Mouse (Mus musculus) frontal cortex, adult (tissue): ENCODE results near the gene Vps53.

Experiments
- ATAC-seq: cut with Nextera tagmentation; 2 replicates; pipeline ENCODE4 v1.9.2; 2017; ENCODE audit warnings: mild to moderate bottlenecking, moderate library complexity, mixed read lengths; ENCODE audit not compliant: low TSS enrichment

Vps53 gene

GRCm38 (mm10) chr11:76056487-76056886 lies 123.0 kb downstream of the Vps53 start:
- peak; percentile 41; the same call in 1 of the 2 replicates for ATAC-seq

- ATAC-seq: no peak
These were observed 127.0 kb downstream of the Vps53 start for GRCm38 (mm10) chr11:76052496-76052895.

DNA sequence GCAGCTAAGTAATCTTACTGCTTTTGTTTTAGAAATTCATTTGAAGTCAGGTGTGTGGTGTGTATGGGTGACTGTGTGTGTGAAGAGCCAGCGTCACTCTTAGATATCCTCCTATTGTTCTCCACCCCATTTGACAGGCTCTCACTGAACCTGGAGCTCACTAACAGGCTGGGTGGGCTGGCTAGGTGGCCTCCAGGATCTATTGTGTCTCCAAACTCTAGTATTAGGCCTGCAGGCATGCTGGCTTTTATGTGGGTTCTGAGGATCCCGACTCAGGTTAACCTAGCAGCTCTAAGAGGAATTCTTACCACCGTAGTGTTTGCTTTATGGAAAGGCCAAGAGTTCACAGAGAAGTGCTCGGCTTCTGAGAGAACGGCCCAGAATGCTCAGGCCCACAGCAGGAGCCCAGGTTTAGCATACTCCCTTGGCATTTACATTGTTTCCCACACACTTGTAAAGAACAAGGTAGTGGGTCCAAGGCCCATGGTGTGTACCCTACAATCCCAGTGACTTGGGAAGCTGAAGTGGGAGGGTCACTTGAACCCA lies 128.4 kb downstream of the Vps53 start:
- ATAC-seq: no peak

GRCm38 (mm10) chr11:76050509-76050908 lies 128.9 kb downstream of the Vps53 start:
- no peak for ATAC-seq

DNA sequence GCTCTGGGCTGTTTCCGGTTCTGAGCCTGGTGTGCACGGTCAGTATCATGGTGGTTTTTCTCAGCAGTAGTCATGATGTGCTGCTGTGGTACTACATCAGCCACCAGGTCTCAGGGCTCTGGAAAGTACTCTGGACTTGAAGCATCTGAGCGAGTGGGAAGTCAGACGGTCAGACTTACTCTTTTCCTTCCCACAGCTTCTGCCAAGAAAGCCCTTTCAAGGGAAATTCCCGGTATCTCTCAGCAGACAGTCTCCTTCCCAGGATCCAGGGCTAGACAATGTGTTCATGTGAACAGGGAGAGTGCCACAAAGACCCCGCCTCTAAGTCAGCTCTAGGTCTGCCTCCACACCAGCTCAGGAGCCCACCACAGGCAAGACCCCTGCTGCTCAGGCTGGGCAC lies 134.1 kb downstream of the Vps53 start:
- ATAC-seq: no peak

GRCm38 (mm10) chr11:76044468-76044867 lies 135.0 kb downstream of the Vps53 start:
- peak; percentile 34; the same call in 1 of the 2 replicates for ATAC-seq

GRCm38 (mm10) chr11:76042882-76043281 lies 136.6 kb downstream of the Vps53 start:
- ATAC-seq: peak; percentile 91

DNA sequence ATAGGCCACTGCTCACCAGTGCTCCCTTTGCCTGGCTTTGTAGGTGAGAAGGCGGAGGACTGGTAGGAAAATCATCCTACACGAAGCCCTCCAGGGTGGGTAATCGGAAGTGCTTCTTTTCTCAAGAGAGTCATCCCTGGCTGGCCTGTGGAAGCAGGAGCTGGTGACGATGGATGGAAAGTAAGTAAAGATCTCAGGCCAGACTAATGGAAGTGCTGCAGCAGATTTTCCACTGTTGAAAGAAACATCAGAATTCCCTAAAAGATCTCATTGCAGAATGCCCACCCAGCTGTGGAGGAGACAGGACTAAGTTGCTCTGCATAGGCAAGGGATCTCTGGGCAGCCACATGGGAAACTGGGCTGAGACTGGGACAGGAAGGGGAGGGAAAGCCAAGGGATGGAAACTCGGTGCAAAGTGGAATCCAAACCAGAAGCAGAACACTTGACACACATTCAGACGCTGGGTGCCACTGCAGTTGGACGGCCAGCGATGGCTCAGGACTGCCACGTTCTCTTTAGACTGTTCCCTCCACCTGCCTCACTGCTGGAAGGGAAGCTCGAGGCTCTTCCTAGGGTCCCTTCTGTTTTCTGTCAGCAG lies 137.3 kb downstream of the Vps53 start:
- no peak for ATAC-seq

DNA sequence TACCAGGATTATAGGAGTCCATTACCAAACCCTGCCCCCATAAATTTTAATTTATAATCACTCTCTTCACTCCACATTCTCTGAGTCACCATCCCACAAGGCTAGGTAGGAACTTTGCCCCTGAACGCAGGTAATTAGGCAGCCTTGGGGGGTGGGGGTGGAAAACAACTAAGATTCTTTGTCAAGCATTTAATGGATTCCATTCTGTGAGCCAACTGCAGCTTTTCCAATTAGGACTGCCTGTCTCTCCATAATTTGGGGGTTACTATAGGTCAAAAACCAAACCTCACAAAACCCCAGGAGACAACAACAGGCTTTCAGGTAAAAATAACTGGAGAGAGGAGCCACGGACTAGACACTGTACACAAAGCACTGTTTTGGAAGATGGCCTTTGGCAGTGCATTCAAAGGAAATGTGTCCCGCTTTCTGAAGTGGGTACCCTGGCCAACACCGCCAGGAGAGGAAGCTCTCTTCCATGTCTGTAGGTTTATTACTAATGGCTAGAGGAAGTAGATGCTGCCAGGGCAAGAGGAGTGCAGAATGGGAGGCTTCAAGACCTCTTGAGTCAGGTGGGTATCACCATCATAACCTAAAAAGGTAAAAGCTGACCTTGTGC lies 138.6 kb downstream of the Vps53 start:
- no peak for ATAC-seq

- ATAC-seq: no peak
These were observed 139.3 kb downstream of the Vps53 start for GRCm38 (mm10) chr11:76040106-76040505.

- no peak for ATAC-seq
These were observed 140.0 kb downstream of the Vps53 start for GRCm38 (mm10) chr11:76039271-76040053.

GRCm38 (mm10) chr11:76037581-76038294 lies 141.7 kb downstream of the Vps53 start:
- ATAC-seq: no peak

DNA sequence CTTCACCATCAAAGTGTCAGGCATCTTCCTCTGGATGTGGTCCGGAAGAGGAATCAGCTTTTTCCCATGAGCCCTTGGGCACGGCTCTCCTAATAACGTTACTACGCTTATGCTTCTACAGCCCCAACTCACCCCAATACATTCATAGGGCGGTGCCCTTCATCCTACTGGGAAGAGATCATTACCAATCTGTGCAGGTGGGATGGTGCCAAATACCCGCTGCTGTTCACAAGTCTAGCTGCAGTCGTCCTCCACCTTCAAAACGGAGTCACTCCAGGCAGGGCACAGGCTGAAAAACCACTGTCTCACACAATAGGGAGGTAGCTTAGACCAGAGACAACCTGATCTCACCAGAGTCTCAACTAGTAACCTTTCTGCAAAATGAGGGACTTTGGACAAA lies 144.3 kb downstream of the Vps53 start:
- no peak for ATAC-seq

GRCm38 (mm10) chr11:76033836-76034235 lies 145.6 kb downstream of the Vps53 start:
- peak; percentile 88 for ATAC-seq

- ATAC-seq: no peak
These were observed 146.1 kb downstream of the Vps53 start for GRCm38 (mm10) chr11:76033359-76033758.

- ATAC-seq: no peak
These were observed 151.4 kb downstream of the Vps53 start for GRCm38 (mm10) chr11:76028072-76028465.

- peak; percentile 76 for ATAC-seq
These were observed 152.0 kb downstream of the Vps53 start, which contains the start of gene Rflnb for GRCm38 (mm10) chr11:76027139-76028071. TSS of gene Rflnb (minus strand) at chr11:76027782.

GRCm38 (mm10) chr11:76026527-76027138 lies 152.8 kb downstream of the Vps53 start:
- ATAC-seq: no peak

DNA sequence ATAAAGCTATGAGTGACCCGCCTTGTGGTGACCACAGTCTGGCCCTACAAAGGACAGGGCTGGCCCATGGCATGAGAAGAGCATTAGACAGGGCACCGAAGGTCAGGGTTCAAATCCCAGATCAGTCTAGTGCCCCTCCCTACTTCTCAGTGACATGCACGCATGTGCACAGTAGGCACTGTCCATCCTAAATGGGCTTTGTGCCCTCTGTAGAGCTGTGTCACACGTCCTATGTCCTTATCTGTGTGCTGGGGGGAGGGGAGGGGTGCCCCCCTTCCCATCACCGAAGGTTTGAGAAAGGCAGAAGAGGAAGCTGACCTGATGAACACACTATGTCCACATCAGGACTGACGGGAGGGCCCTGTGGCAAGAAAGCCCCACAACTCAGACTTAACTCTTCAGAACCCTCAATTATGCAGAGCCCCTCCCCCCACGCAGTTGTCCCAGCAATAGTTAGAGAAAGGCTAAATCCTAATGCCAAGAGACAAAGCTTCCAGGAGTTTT lies 154.3 kb downstream of the Vps53 start:
- ATAC-seq: no peak

- no peak for ATAC-seq
These were observed 158.5 kb downstream of the Vps53 start for GRCm38 (mm10) chr11:76020916-76021315.
